Mouse (Mus musculus): ENCODE results near the gene Slfn8. TPM values are rescaled to one million over a fixed set of nuclear protein-coding genes. Genes with fewer than 3 reads are reported as not detected.
"Not testable (repeated sequence)": the region's sequence is repeated elsewhere in the genome, so short reads cannot be mapped to it uniquely, and the experiment has no call there.

Slfn8 gene
- polyA plus RNA-seq, 1 experiment from 2014 or later, result 0.46 TPM

DNA sequence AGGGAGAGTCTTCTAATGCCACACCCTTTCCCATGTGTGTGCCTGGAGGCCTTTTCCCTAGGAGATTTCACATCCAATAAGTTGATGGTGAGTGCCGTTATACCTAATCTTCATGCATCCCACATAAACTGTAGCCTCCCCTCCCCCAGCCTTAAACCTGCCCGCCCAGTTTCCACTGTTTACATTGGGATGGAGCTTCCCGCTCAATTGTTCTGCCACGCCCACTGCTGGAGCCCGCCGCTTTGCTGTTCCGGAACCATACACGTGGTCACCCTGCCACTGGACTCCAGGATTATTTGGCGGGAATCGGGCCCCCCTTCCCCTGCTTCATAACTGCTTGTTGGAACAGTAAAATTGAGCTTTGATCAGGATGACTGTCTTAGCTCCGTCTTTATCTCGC lies 31.3 kb downstream of the Slfn8 start:
- ATAC-seq (ENCODE audit: low FRiP score, low read depth), result no peak

GRCm38 (mm10) chr11:82987621-82988020 lies 33.0 kb downstream of the Slfn8 start:
- 85% methylated on average over 6 of the region's 6 CpGs for WGBS

More for the DNA sequence above, 31.3 kb downstream of the Slfn8 start:
- WGBS, result 31% methylated on average over 12 of the region's 12 CpGs
- Histone ChIP-seq H3K27me3 (peaks cover 18% of the 10 kb centered on the region), H3K36me3 (0 out of 2 replicates have a peak, but pooled peaks cover 5% of the 10 kb centered on the region), H3K4me3 (no peak overlapping the region), H3K27ac (replicated peaks) (no peak overlapping the region), H3K4me2 (replicated peaks) (peak overlapping the region; percentile 55; the same call in 1 of the 2 replicates), H3K9ac (replicated peaks) (no peak overlapping the region), H3K4me1 (peaks cover 18% of the 10 kb centered on the region), H3K9me3 (no peaks in the 10 kb centered on the region)

DNA sequence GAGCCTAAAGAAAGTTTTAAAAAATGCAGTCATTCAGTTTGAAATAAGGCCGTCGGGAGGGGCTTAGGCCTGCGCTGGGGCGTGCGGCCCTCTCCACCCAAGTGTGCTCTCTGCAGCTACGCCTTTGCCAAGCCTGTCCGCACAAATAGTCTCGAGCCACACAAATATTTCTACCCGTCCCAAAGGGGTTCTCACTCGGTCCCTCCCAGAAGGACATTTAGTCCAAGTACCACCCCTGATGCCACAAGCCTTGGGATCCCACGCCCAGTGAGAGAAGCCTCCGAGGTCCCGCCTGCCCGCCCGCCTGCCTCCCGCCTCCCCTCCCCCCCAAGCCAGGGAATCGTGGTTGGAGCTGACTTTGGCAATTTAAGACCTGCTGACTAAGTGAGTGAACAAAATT lies 37.4 kb downstream of the Slfn8 start:
- no peak overlapping the region for H3K4me2 ChIP-seq (replicated peaks)
- no peak overlapping the region for H3K4me3 ChIP-seq
- H3K36me3 ChIP-seq, result 0 out of 2 replicates have a peak, but pooled peaks cover 5% of the 10 kb centered on the region
- no peak overlapping the region for H3K9ac ChIP-seq (replicated peaks)
- no peaks in the 10 kb centered on the region for H3K4me1 ChIP-seq
- no peaks in the 10 kb centered on the region for H3K27me3 ChIP-seq
- WGBS, result 82% methylated on average over 17 of the region's 17 CpGs
- no peak for ATAC-seq (ENCODE audit: low FRiP score, low read depth)
- H3K27ac ChIP-seq (replicated peaks), result no peak overlapping the region
- H3K9me3 ChIP-seq, result no peaks in the 10 kb centered on the region

More at GRCm38 (mm10) chr11:82987621-82988020, 33.0 kb downstream of the Slfn8 start:
- ATAC-seq (ENCODE audit: low FRiP score, low read depth), result no peak
- Histone ChIP-seq H3K4me1 (peaks cover 18% of the 10 kb centered on the region), H3K27me3 (peaks cover 18% of the 10 kb centered on the region), H3K9ac (replicated peaks) (no peak overlapping the region), H3K4me2 (replicated peaks) (no peak overlapping the region), H3K36me3 (0 out of 2 replicates have a peak, but pooled peaks cover 5% of the 10 kb centered on the region), H3K27ac (replicated peaks) (no peak overlapping the region), H3K9me3 (no peaks in the 10 kb centered on the region), H3K4me3 (no peak overlapping the region)

DNA sequence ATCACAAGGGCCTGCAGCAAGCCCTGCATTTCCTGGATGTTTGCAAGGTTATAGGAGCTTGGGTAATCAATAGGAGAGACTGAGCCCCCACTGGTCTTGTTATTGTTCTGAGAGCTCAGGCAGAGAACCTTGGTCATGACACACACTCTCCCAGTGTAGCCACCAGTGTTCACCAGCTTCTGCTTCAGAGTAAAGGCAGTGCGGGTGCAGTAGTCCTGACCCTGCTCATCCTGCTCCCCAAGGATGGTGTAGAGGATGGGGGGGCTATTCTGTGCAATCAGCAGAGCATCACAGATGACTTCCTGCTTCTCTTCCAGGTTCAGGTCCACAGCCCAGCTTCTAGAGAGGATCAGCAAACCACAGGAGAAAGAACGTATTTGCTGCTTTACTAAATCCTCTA lies 38.2 kb downstream of the Slfn8 start:
- not testable (repeated sequence) for H3K36me3 ChIP-seq; H3K9ac ChIP-seq (replicated peaks)
- WGBS, result 91% methylated on average over 2 of the region's 2 CpGs

GRCm38 (mm10) chr11:82973916-82974315 lies 46.7 kb downstream of the Slfn8 start:
- ATAC-seq (ENCODE audit: low FRiP score, low read depth), result no peak
- Histone ChIP-seq H3K9ac (replicated peaks) (no peak overlapping the region), H3K4me1 (peaks cover 6% of the 10 kb centered on the region; the same call in 1 of the 2 replicates), H3K27me3 (peaks cover 8% of the 10 kb centered on the region; the same call in 1 of the 2 replicates), H3K36me3 (no peaks in the 10 kb centered on the region), H3K9me3 (no peaks in the 10 kb centered on the region), H3K27ac (replicated peaks) (no peak overlapping the region), H3K4me3 (no peak overlapping the region), H3K4me2 (replicated peaks) (no peak overlapping the region)
- 61% methylated on average over 5 of the region's 5 CpGs for WGBS

More for the DNA sequence above, 38.2 kb downstream of the Slfn8 start:
- not testable (repeated sequence) for H3K4me1 ChIP-seq; H3K27ac ChIP-seq (replicated peaks); H3K4me3 ChIP-seq; H3K27me3 ChIP-seq; H3K9me3 ChIP-seq; ATAC-seq (ENCODE audit: low FRiP score, low read depth); H3K4me2 ChIP-seq (replicated peaks)

DNA sequence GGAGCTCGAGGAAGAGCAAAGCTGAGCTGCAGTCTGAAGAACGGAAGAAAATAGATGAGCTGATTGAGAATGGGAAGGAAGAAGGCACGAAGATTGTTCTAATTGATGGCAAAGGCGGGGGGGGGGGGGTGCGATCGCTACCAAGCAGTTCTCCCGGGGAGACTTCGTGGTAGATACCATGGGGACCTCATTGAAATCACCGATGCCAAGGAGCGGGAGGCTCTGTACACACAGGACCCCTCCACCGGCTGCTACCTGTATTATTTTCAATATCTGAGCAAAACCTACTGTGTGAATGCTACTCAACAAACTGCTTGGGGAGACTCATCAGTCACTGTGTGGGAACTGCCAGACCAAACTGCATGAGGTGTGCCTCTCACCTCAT lies 49.0 kb downstream of the Slfn8 start:
- Histone ChIP-seq H3K4me3 (no peak overlapping the region), H3K9ac (replicated peaks) (0 out of 2 replicates have a peak overlapping the region, but pooled peaks have one; percentile 46), H3K9me3 (no peaks in the 10 kb centered on the region), H3K4me2 (replicated peaks) (peak overlapping the region; percentile 53), H3K27me3 (peaks cover 8% of the 10 kb centered on the region; the same call in 1 of the 2 replicates), H3K36me3 (no peaks in the 10 kb centered on the region), H3K4me1 (peaks cover 6% of the 10 kb centered on the region; the same call in 1 of the 2 replicates), H3K27ac (replicated peaks) (no peak overlapping the region)
- WGBS, result 75% methylated on average over 10 of the region's 11 CpGs
- no peak for ATAC-seq (ENCODE audit: low FRiP score, low read depth)

DNA sequence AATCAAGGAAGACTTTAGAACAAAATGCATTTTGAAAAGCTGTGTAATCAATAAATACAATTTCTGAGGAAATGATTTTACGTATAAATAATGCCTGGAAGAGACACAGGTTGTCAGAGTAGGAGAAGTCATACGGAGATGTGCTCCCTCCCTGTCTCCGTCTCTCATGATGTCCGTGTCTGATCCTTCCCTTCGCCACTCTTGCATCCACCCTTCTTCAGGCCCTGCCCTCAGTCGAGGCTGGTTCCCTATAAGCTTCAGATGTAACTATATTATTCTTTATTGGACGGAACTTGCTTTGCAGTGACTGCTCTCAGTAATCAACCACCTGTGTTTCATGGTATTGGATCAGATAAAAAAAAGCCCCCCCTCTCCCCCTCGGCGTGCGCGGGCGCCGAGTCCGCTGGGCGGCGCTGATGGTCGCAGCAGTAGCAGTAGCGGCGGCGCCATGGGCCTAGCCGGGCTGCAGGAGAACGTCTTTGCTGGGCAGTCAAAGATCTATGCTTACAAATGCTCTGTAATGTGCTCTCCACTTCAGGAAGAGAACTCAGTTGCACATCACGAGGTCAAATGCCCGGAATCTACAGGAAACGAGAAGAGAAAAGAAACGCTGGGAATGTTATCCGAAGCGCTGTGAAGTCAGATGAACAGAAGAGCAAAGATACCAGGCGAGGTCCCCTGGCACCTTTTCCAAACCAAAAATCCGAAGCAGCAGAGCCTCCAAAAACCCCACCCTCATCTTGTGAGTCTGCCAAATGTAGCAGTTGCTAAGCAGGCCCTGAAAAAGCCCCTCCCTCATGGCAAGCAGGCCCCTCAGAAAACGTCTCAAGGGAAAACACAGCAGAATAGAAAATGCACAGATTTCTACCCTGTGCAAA lies 49.7 kb downstream of the Slfn8 start:
- Histone ChIP-seq H3K27ac (replicated peaks) (no peak overlapping the region), H3K4me1 (peaks cover 6% of the 10 kb centered on the region; the same call in 1 of the 2 replicates), H3K4me2 (replicated peaks) (peak overlapping the region; percentile 53), H3K9ac (replicated peaks) (peak overlapping the region; percentile 46), H3K27me3 (peaks cover 8% of the 10 kb centered on the region; the same call in 1 of the 2 replicates), H3K36me3 (no peaks in the 10 kb centered on the region), H3K9me3 (no peaks in the 10 kb centered on the region), H3K4me3 (peak overlapping the region; percentile 28)
- no peak for ATAC-seq (ENCODE audit: low FRiP score, low read depth)
- WGBS, result 9% methylated on average over 31 of the region's 31 CpGs

DNA sequence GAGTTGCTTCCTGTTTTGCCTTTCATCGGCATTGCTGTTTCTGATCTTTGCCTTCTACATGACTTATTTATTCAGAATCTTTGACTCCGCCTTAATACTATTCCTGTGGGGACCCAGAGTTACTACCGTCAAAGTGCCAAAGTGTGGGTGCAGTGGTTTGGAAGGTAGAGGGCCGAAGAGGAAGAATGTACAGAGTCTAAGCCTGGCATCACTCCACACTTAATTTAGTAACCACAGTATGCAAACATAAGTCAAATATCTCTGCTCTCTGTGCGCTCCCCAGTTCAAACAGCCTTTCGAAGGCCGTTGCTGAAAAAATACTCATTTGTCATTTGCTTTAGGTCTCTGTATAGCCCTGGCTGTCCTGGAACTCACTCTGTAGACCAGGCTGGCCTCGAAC lies 58.4 kb downstream of the Slfn8 start:
- Histone ChIP-seq H3K27me3 (peaks cover 5% of the 10 kb centered on the region; the same call in 1 of the 2 replicates), H3K9ac (replicated peaks) (no peak overlapping the region), H3K4me1 (no peaks in the 10 kb centered on the region), H3K4me2 (replicated peaks) (no peak overlapping the region), H3K9me3 (no peaks in the 10 kb centered on the region), H3K36me3 (no peaks in the 10 kb centered on the region), H3K4me3 (no peak overlapping the region), H3K27ac (replicated peaks) (no peak overlapping the region)
- 86% methylated on average over 8 of the region's 8 CpGs for WGBS
- ATAC-seq (ENCODE audit: low FRiP score, low read depth), result no peak

DNA sequence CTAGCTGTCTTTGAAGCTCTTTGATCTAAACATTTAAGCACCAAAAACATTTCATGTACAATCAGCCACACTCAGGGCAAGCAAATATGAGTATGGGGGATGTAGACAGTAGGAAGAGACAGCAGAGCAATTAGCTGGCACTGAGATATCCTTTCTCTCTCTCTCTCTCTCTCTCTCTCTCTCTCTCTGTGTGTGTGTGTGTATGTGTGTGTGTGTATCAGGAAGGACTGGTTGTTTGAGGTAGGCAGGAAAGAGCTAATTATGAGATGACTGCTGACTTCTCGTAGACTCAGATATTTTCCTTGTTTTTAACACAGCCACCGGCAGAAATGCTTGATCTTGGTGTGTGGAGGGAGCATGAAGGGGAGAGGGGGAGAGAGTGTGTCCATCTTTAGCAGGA lies 58.9 kb downstream of the Slfn8 start:
- no peak overlapping the region for H3K4me3 ChIP-seq
- H3K27me3 ChIP-seq, result peaks cover 5% of the 10 kb centered on the region; the same call in 1 of the 2 replicates
- H3K4me1 ChIP-seq, result no peaks in the 10 kb centered on the region
- H3K27ac ChIP-seq (replicated peaks), result no peak overlapping the region
- no peak overlapping the region for H3K4me2 ChIP-seq (replicated peaks)
- WGBS, result 78% methylated on average over 2 of the region's 2 CpGs
- no peak for ATAC-seq (ENCODE audit: low FRiP score, low read depth)
- H3K9me3 ChIP-seq, result no peaks in the 10 kb centered on the region
- H3K9ac ChIP-seq (replicated peaks), result no peak overlapping the region
- no peaks in the 10 kb centered on the region for H3K36me3 ChIP-seq

DNA sequence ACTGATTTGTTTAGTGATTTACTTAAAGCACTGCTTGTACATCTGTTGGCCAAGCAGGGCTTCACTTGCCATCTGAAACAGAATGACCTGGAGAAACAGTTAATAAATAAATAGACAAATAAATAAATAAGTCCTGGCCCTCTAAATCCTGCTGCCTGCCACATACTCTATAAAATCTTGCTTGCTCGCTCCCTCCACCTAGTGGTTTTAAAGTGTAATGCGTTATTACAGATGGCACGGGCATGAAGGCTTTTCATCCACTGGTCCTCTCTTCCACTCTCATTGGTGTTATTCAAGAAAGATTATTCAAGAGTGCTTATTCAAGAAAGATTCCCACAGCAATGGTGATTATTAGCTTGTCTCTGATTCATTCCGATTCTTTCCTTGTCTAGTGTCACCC lies 61.0 kb downstream of the Slfn8 start:
- Histone ChIP-seq H3K4me1 (no peaks in the 10 kb centered on the region), H3K27me3 (peaks cover 5% of the 10 kb centered on the region; the same call in 1 of the 2 replicates), H3K9ac (replicated peaks) (no peak overlapping the region), H3K4me3 (no peak overlapping the region), H3K36me3 (no peaks in the 10 kb centered on the region), H3K9me3 (no peaks in the 10 kb centered on the region), H3K27ac (replicated peaks) (no peak overlapping the region), H3K4me2 (replicated peaks) (no peak overlapping the region)
- ATAC-seq (ENCODE audit: low FRiP score, low read depth), result no peak
- WGBS, result 16% methylated on average over 4 of the region's 4 CpGs

- ATAC-seq (ENCODE audit: low FRiP score, low read depth), result no peak
Observed at GRCm38 (mm10) chr11:82956925-82957324, 63.7 kb downstream of the Slfn8 start.

DNA sequence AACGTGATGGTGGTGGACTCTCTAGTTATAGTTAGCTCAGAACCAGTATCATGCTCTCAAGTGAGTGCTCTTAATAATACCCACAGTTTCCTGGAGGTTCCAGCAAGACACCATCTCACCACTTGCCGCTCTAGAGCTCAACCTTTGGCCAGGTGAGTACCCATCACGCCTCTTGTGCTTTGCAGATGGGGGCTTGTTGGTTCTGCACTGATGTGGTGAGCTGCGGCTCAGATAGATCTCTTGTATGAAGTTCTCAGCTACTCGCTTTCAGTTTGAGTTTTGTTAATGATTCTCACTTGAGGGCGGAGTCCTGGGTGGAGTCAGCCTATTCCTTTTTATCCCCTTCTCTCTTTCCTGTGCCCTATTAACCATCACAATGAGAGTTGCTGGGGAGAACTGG lies 66.0 kb downstream of the Slfn8 start:
- H3K4me2 ChIP-seq (replicated peaks), result no peak overlapping the region
- no peak overlapping the region for H3K27ac ChIP-seq (replicated peaks)
- no peak overlapping the region for H3K9ac ChIP-seq (replicated peaks)
- H3K36me3 ChIP-seq, result no peaks in the 10 kb centered on the region
- 0 out of 2 replicates have a peak, but pooled peaks cover 6% of the 10 kb centered on the region for H3K4me1 ChIP-seq
- no peak overlapping the region for H3K4me3 ChIP-seq
- peaks cover 41% of the 10 kb centered on the region for H3K27me3 ChIP-seq
- no peaks in the 10 kb centered on the region for H3K9me3 ChIP-seq
- 81% methylated on average over 6 of the region's 6 CpGs for WGBS
- ATAC-seq (ENCODE audit: low FRiP score, low read depth), result no peak

More at GRCm38 (mm10) chr11:82956925-82957324, 63.7 kb downstream of the Slfn8 start:
- Histone ChIP-seq H3K4me1 (0 out of 2 replicates have a peak, but pooled peaks cover 2% of the 10 kb centered on the region), H3K27ac (replicated peaks) (no peak overlapping the region), H3K4me2 (replicated peaks) (no peak overlapping the region), H3K27me3 (peaks cover 25% of the 10 kb centered on the region), H3K9me3 (no peaks in the 10 kb centered on the region), H3K36me3 (no peaks in the 10 kb centered on the region), H3K9ac (replicated peaks) (no peak overlapping the region), H3K4me3 (no peak overlapping the region)
- WGBS, result 81% methylated on average over 10 of the region's 10 CpGs
